Mouse (Mus musculus): ENCODE measurements around the gene Itga6. TPM values are rescaled to one million over a fixed set of nuclear protein-coding genes. Genes with fewer than 3 reads are reported as not detected.

Itga6 gene
- polyA plus RNA-seq (2015; fragmentation: Nextera tagmentation; extraction: Ambion mirVana), result 17.7 and 23.7 TPM in 2 replicates

- H3K4me3 ChIP-seq (ENCODE audit: low read depth, low read length), result no peak within 1 kb of the TSS
- H3K27ac ChIP-seq (ENCODE audit: low read length), result no peak within 1 kb of the TSS
- peaks cover 14% of the 10 kb centered on the region for H3K4me1 ChIP-seq (ENCODE audit: control insufficient read depth, insufficient read depth, low read length)
- ATAC-seq, result no peak
- no peak within 1 kb of the TSS for H3K9ac ChIP-seq (ENCODE audit: low read depth, low read length)
- no peaks in the 10 kb centered on the region for H3K36me3 ChIP-seq (ENCODE audit: control insufficient read depth, insufficient read depth, low read length)
- no peaks in the 10 kb centered on the region for H3K9me3 ChIP-seq (replicated peaks; ENCODE audit: control insufficient read depth, low read length, poor library complexity, severe bottlenecking)
- H3K4me2 ChIP-seq (ENCODE audit: low read length), result no peak within 1 kb of the TSS
- no peaks in the 10 kb centered on the region for H3K27me3 ChIP-seq (ENCODE audit: control insufficient read depth, insufficient read depth, low read depth, low read length)
- 62% methylated on average over 6 of the region's 6 CpGs for WGBS
Observed at GRCm38 (mm10) chr2:71745610-71746374, at the start of gene Itga6. Itga6 (plus strand) TSS chr2:71745616.

GRCm38 (mm10) chr2:71696776-71697175, 48.6 kb upstream of the Itga6 start:
- Histone ChIP-seq H3K4me1 (ENCODE audit: control insufficient read depth, insufficient read depth, low read length) (peaks cover 3% of the 10 kb centered on the region; the same call in 1 of the 2 replicates), H3K27ac (ENCODE audit: low read length) (no peak overlapping the region), H3K9ac (ENCODE audit: low read depth, low read length) (no peak overlapping the region), H3K9me3 (replicated peaks; ENCODE audit: control insufficient read depth, low read length, poor library complexity, severe bottlenecking) (no peaks in the 10 kb centered on the region), H3K36me3 (ENCODE audit: control insufficient read depth, insufficient read depth, low read length) (no peaks in the 10 kb centered on the region), H3K27me3 (ENCODE audit: control insufficient read depth, insufficient read depth, low read depth, low read length) (no peaks in the 10 kb centered on the region), H3K4me2 (ENCODE audit: low read length) (no peak overlapping the region), H3K4me3 (ENCODE audit: low read depth, low read length) (no peak overlapping the region)
- no peak for ATAC-seq
- 100% methylated on average over 1 of the region's 1 CpGs for WGBS

GRCm38 (mm10) chr2:71697408-71698336, 47.7 kb upstream of the Itga6 start:
- Histone ChIP-seq H3K4me2 (ENCODE audit: low read length) (no peak overlapping the region), H3K27ac (ENCODE audit: low read length) (no peak overlapping the region), H3K4me1 (ENCODE audit: control insufficient read depth, insufficient read depth, low read length) (peaks cover 3% of the 10 kb centered on the region; the same call in 1 of the 2 replicates), H3K9ac (ENCODE audit: low read depth, low read length) (no peak overlapping the region), H3K9me3 (replicated peaks; ENCODE audit: control insufficient read depth, low read length, poor library complexity, severe bottlenecking) (no peaks in the 10 kb centered on the region), H3K27me3 (ENCODE audit: control insufficient read depth, insufficient read depth, low read depth, low read length) (no peaks in the 10 kb centered on the region), H3K4me3 (ENCODE audit: low read depth, low read length) (no peak overlapping the region), H3K36me3 (ENCODE audit: control insufficient read depth, insufficient read depth, low read length) (no peaks in the 10 kb centered on the region)
- 82% methylated on average over 8 of the region's 8 CpGs for WGBS
- no peak for ATAC-seq

GRCm38 (mm10) chr2:71698366-71698765, 47.0 kb upstream of the Itga6 start:
- H3K9me3 ChIP-seq (replicated peaks; ENCODE audit: control insufficient read depth, low read length, poor library complexity, severe bottlenecking), result no peaks in the 10 kb centered on the region
- H3K4me3 ChIP-seq (ENCODE audit: low read depth, low read length), result no peak overlapping the region

GRCm38 (mm10) chr2:71698942-71699341, 46.5 kb upstream of the Itga6 start:
- Histone ChIP-seq H3K9ac (ENCODE audit: low read depth, low read length) (no peak overlapping the region), H3K27ac (ENCODE audit: low read length) (no peak overlapping the region), H3K4me3 (ENCODE audit: low read depth, low read length) (no peak overlapping the region), H3K27me3 (ENCODE audit: control insufficient read depth, insufficient read depth, low read depth, low read length) (no peaks in the 10 kb centered on the region), H3K36me3 (ENCODE audit: control insufficient read depth, insufficient read depth, low read length) (no peaks in the 10 kb centered on the region), H3K9me3 (replicated peaks; ENCODE audit: control insufficient read depth, low read length, poor library complexity, severe bottlenecking) (no peaks in the 10 kb centered on the region), H3K4me1 (ENCODE audit: control insufficient read depth, insufficient read depth, low read length) (peaks cover 3% of the 10 kb centered on the region; the same call in 1 of the 2 replicates), H3K4me2 (ENCODE audit: low read length) (no peak overlapping the region)
- no peak for ATAC-seq
- 34% methylated on average over 7 of the region's 7 CpGs for WGBS

More at GRCm38 (mm10) chr2:71698366-71698765, 47.0 kb upstream of the Itga6 start:
- no peaks in the 10 kb centered on the region for H3K27me3 ChIP-seq (ENCODE audit: control insufficient read depth, insufficient read depth, low read depth, low read length)
- ATAC-seq, result no peak
- H3K27ac ChIP-seq (ENCODE audit: low read length), result no peak overlapping the region
- peaks cover 3% of the 10 kb centered on the region; the same call in 1 of the 2 replicates for H3K4me1 ChIP-seq (ENCODE audit: control insufficient read depth, insufficient read depth, low read length)
- 76% methylated on average over 6 of the region's 6 CpGs for WGBS
- H3K9ac ChIP-seq (ENCODE audit: low read depth, low read length), result no peak overlapping the region
- no peak overlapping the region for H3K4me2 ChIP-seq (ENCODE audit: low read length)
- H3K36me3 ChIP-seq (ENCODE audit: control insufficient read depth, insufficient read depth, low read length), result no peaks in the 10 kb centered on the region

GRCm38 (mm10) chr2:71701341-71701740, 44.1 kb upstream of the Itga6 start:
- Histone ChIP-seq H3K27me3 (ENCODE audit: control insufficient read depth, insufficient read depth, low read depth, low read length) (no peaks in the 10 kb centered on the region), H3K4me3 (ENCODE audit: low read depth, low read length) (no peak overlapping the region), H3K36me3 (ENCODE audit: control insufficient read depth, insufficient read depth, low read length) (no peaks in the 10 kb centered on the region), H3K4me2 (ENCODE audit: low read length) (no peak overlapping the region), H3K9ac (ENCODE audit: low read depth, low read length) (no peak overlapping the region), H3K27ac (ENCODE audit: low read length) (no peak overlapping the region), H3K9me3 (replicated peaks; ENCODE audit: control insufficient read depth, low read length, poor library complexity, severe bottlenecking) (no peaks in the 10 kb centered on the region), H3K4me1 (ENCODE audit: control insufficient read depth, insufficient read depth, low read length) (peaks cover 3% of the 10 kb centered on the region; the same call in 1 of the 2 replicates)
- ATAC-seq, result no peak
- 97% methylated on average over 3 of the region's 3 CpGs for WGBS

GRCm38 (mm10) chr2:71704309-71704708, 41.1 kb upstream of the Itga6 start:
- Histone ChIP-seq H3K36me3 (ENCODE audit: control insufficient read depth, insufficient read depth, low read length) (no peaks in the 10 kb centered on the region), H3K4me2 (ENCODE audit: low read length) (no peak overlapping the region), H3K9ac (ENCODE audit: low read depth, low read length) (no peak overlapping the region), H3K4me3 (ENCODE audit: low read depth, low read length) (no peak overlapping the region), H3K27me3 (ENCODE audit: control insufficient read depth, insufficient read depth, low read depth, low read length) (no peaks in the 10 kb centered on the region), H3K4me1 (ENCODE audit: control insufficient read depth, insufficient read depth, low read length) (no peaks in the 10 kb centered on the region), H3K9me3 (replicated peaks; ENCODE audit: control insufficient read depth, low read length, poor library complexity, severe bottlenecking) (no peaks in the 10 kb centered on the region), H3K27ac (ENCODE audit: low read length) (no peak overlapping the region)
- WGBS, result 36% methylated on average over 5 of the region's 5 CpGs
- no peak for ATAC-seq

GRCm38 (mm10) chr2:71708886-71709285, 36.5 kb upstream of the Itga6 start:
- H3K4me3 ChIP-seq (ENCODE audit: low read depth, low read length), result no peak overlapping the region
- H3K4me2 ChIP-seq (ENCODE audit: low read length), result no peak overlapping the region
- no peak overlapping the region for H3K27ac ChIP-seq (ENCODE audit: low read length)
- WGBS, result 79% methylated on average over 5 of the region's 5 CpGs
- H3K4me1 ChIP-seq (ENCODE audit: control insufficient read depth, insufficient read depth, low read length), result no peaks in the 10 kb centered on the region
- H3K9ac ChIP-seq (ENCODE audit: low read depth, low read length), result no peak overlapping the region
- H3K27me3 ChIP-seq (ENCODE audit: control insufficient read depth, insufficient read depth, low read depth, low read length), result no peaks in the 10 kb centered on the region
- ATAC-seq, result no peak
- no peaks in the 10 kb centered on the region for H3K9me3 ChIP-seq (replicated peaks; ENCODE audit: control insufficient read depth, low read length, poor library complexity, severe bottlenecking)
- no peaks in the 10 kb centered on the region for H3K36me3 ChIP-seq (ENCODE audit: control insufficient read depth, insufficient read depth, low read length)

- no peak overlapping the region for H3K4me3 ChIP-seq (ENCODE audit: low read depth, low read length)
- H3K27ac ChIP-seq (ENCODE audit: low read length), result no peak overlapping the region
- H3K9me3 ChIP-seq (replicated peaks; ENCODE audit: control insufficient read depth, low read length, poor library complexity, severe bottlenecking), result no peaks in the 10 kb centered on the region
- H3K4me2 ChIP-seq (ENCODE audit: low read length), result no peak overlapping the region
- no peak overlapping the region for H3K9ac ChIP-seq (ENCODE audit: low read depth, low read length)
- no peaks in the 10 kb centered on the region for H3K36me3 ChIP-seq (ENCODE audit: control insufficient read depth, insufficient read depth, low read length)
- no peaks in the 10 kb centered on the region for H3K4me1 ChIP-seq (ENCODE audit: control insufficient read depth, insufficient read depth, low read length)
- ATAC-seq, result no peak
- 84% methylated on average over 2 of the region's 2 CpGs for WGBS
- H3K27me3 ChIP-seq (ENCODE audit: control insufficient read depth, insufficient read depth, low read depth, low read length), result no peaks in the 10 kb centered on the region
Observed at GRCm38 (mm10) chr2:71711640-71712039, 33.8 kb upstream of the Itga6 start.
